Mouse (Mus musculus) bone marrow macrophage, adult 2 months (primary cell): ENCODE results near the gene Endog.

Source experiments
- CTCF ChIP-seq: IDR thresholded peaks from 2 replicates; pipeline ENCODE4 v1.5.1; 2012; ENCODE audit warnings: low read depth, mild to moderate bottlenecking, low read length, moderate library complexity
- POLR2A ChIP-seq: IDR thresholded peaks from 2 replicates; pipeline ENCODE4 v1.6.1; 2012; ENCODE audit warnings: mild to moderate bottlenecking, low read depth, low read length, borderline replicate concordance

DNA sequence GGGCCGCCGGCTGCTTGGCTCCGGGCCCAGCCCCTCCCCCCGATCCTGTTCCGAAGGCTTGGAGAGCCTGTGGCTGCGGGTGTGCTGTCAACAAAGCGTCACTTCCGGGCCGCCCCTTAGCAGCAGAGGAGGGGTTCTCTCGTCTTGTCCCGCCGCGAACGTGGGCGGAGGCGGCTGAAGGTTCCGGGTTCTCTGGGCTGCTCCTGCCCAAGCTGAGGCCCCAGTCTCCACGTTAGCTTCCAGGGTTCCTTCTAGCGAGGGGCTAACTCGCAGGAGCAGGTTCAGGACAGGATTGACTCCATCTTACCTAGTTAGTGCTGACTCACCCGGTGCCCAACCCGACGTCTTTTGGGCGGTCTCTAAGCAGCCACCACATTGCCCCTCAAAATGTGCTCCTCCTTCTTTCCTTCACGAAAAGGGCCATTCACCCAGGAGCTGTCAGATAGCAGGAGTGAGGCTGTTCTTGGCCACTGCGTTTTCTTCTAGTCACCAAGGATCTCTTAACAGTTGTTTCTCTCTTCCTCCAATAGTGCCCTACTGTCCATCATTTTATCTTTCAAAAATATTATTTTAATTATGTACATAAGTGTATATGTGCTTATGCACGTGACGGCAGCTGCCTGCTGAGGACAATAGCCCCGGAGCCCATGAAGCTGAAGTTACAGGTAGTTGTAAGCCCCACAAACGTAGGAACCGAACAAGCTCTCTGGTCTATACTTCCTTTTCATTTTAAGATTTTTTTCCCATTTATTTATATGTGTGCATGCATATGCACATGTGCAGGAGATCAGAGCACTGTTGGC lies 46.6 kb upstream of the Endog start, which contains the start of gene Zer1:
- TF ChIP-seq POLR2A (no peak), CTCF (no peak)
